8 mouse cellular contexts compared by ENCODE assay signal in the genomic region with DNA sequence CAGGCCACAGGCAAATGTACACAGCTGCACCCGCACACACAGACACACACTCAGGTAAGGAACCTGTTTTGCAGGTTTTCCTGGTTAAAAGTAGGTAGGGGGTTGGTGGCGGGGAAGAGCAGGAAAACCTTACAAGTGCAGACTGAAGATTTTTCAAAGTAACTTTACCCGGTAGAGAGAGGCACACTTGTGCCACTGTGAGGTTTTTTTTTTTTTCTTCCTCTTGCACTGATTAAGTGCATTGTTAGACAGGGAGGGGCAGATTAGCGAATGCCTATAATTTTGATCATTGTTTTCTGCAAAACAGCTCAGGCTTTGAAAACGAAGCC.
DNase-seq lines count a peak whose midpoint lies in the region; ATAC-seq and TF ChIP-seq lines count a peak whose summit lies in the region.

No protein-coding gene starts in this region.

- dilution Hi-C loops in CH12.LX (cut with MboI; ENCODE audit: extremely low pct_ligation_motif_present, extremely low pct_unique_long_range_greater_than_20kb, low sequenced_read_pairs): no loop called here

- H3K79me2 ChIP-seq in CH12.LX (replicated peaks; ENCODE audit: control insufficient read depth, extremely low read depth, insufficient read depth, poor library complexity, severe bottlenecking): no peaks in the 10 kb centered on the region

- TF ChIP-seq CTCF in CH12.LX (conservative IDR thresholded peaks at IDR 0.05 in 1 of 2, IDR thresholded peaks at IDR 0.05 in 1 of 2; ENCODE audit: low read depth in 2 of 2, low read length in 2 of 2): no peak

- 21% methylated on average over 5 of the region's 5 CpGs for WGBS in intestine, embryonic 15.5 days
- WGBS in lung, embryonic 15.5 days: 17% methylated on average over 5 of the region's 5 CpGs

- in situ Hi-C loops in CH12.LX (cut with MboI; ENCODE audit: low pct_ligation_motif_present, low pct_unique_long_range_greater_than_20kb, low sequenced_read_pairs): no loop called here

- H3K27me3 ChIP-seq in CH12.LX (replicated peaks): no peaks in the 10 kb centered on the region
- no peaks in the 10 kb centered on the region for H3K27me3 ChIP-seq in intestine, embryonic 15.5 days (replicated peaks)
- H3K27me3 ChIP-seq in lung, embryonic 15.5 days: no peaks in the 10 kb centered on the region

- TF ChIP-seq EP300 in CH12.LX (IDR thresholded peaks at IDR 0.05; ENCODE audit: low read length): no peak

- TF ChIP-seq POLR2A in CH12.LX (IDR thresholded peaks at IDR 0.05; ENCODE audit: low read depth, low read length): no peak

- H3K36me3 ChIP-seq in CH12.LX (replicated peaks in 1 of 2; ENCODE audit: control insufficient read depth in 1 of 2, insufficient read depth in 1 of 2, low read length in 1 of 2): no peaks in the 10 kb centered on the region
- no peaks in the 10 kb centered on the region for H3K36me3 ChIP-seq in intestine, embryonic 15.5 days
- no peaks in the 10 kb centered on the region for H3K36me3 ChIP-seq in lung, embryonic 15.5 days

- no peak overlapping the region for H3K4me3 ChIP-seq in CH12.LX (replicated peaks in 1 of 3; ENCODE audit: low read depth in 2 of 3, low read length in 2 of 3, poor library complexity in 1 of 3)
- H3K4me3 ChIP-seq in intestine, embryonic 15.5 days (replicated peaks): peak overlapping the region; percentile 25
- H3K4me3 ChIP-seq in lung, embryonic 15.5 days: peak overlapping the region; percentile 32

- no peak for DNase-seq in CH12.LX (ENCODE audit: extremely low read depth)
- DNase-seq in embryo, embryonic 11 days: peak; percentile 39
- DNase-seq in thymus, postnatal 0 days (ENCODE audit: low spot score): no peak

- peaks cover 6% of the 10 kb centered on the region for H3K9me3 ChIP-seq in CH12.LX (replicated peaks; ENCODE audit: low read length)
- no peaks in the 10 kb centered on the region for H3K9me3 ChIP-seq in intestine, embryonic 15.5 days
- no peaks in the 10 kb centered on the region for H3K9me3 ChIP-seq in lung, embryonic 15.5 days

- H3K27ac ChIP-seq in CH12.LX (ENCODE audit: insufficient read depth, low read depth): no peak overlapping the region
- H3K27ac ChIP-seq in intestine, embryonic 15.5 days: peak overlapping the region; percentile 69
- peak overlapping the region; percentile 88 for H3K27ac ChIP-seq in lung, embryonic 15.5 days

- peaks cover 8 to 44% of the 10 kb centered on the region in 2 experiments; a peak in 3 of 4 replicates for H3K4me1 ChIP-seq in CH12.LX (ENCODE audit: control insufficient read depth in 1 of 2, insufficient read depth in 2 of 2)
- H3K4me1 ChIP-seq in intestine, embryonic 15.5 days (replicated peaks): peaks cover 15% of the 10 kb centered on the region; the same call in 1 of the 2 replicates
- H3K4me1 ChIP-seq in lung, embryonic 15.5 days: peaks cover 19% of the 10 kb centered on the region

- peak; percentile 94 for ATAC-seq in intestine, embryonic 15.5 days
- ATAC-seq in lung, embryonic 15.5 days (ENCODE audit: borderline replicate concordance, extremely low read depth, low FRiP score, low TSS enrichment): peak; percentile 72; the same call in 1 of the 2 replicates
- no peak for ATAC-seq in megakaryocyte-erythroid progenitor cell, adult 5-6 weeks (replicated peaks; ENCODE audit: low FRiP score, low TSS enrichment, poor library complexity, severe bottlenecking)
- no peak for ATAC-seq in megakaryocyte progenitor cell, adult 5-6 weeks (replicated peaks; ENCODE audit: poor library complexity)
- ATAC-seq in erythroid progenitor cell, adult 5-6 weeks (replicated peaks; ENCODE audit: low FRiP score, poor library complexity, severe bottlenecking): no peak

- no peak for TF ChIP-seq RAD21 in CH12.LX (IDR thresholded peaks at IDR 0.05; ENCODE audit: low read depth, low read length)

- H3K4me2 ChIP-seq in CH12.LX (ENCODE audit: insufficient read depth, low read depth, poor library complexity, severe bottlenecking): peak overlapping the region; percentile 94
- peak overlapping the region; percentile 51 for H3K4me2 ChIP-seq in intestine, embryonic 15.5 days (replicated peaks)
- H3K4me2 ChIP-seq in lung, embryonic 15.5 days: peak overlapping the region; percentile 47

- H3K9ac ChIP-seq in CH12.LX (ENCODE audit: insufficient read depth, low read depth): no peak overlapping the region
- no peak overlapping the region for H3K9ac ChIP-seq in intestine, embryonic 15.5 days
- H3K9ac ChIP-seq in lung, embryonic 15.5 days: no peak overlapping the region

TF ChIP-seq in CH12.LX, 34 proteins besides CTCF, POLR2A, EP300 and RAD21:
- TF ChIP-seq ZNF384 (IDR thresholded peaks at IDR 0.05; ENCODE audit: low read depth, low read length) (peak; percentile 67; the same call in 1 of the 2 replicates), SMC3 (IDR thresholded peaks at IDR 0.05; ENCODE audit: low read depth, low read length) (no peak)

Comparison
In these comparisons a context has a peak if more than half of its experiments do, and no peak if none do; other contexts are left out.
1. H3K4me3 ChIP-seq: peak in intestine, embryonic 15.5 days (single experiment) and lung, embryonic 15.5 days (single experiment); none in CH12.LX (0 of 3).
2. ATAC-seq: peak in intestine, embryonic 15.5 days (single experiment) and lung, embryonic 15.5 days (single experiment); none in megakaryocyte-erythroid progenitor cell, adult 5-6 weeks (single experiment), megakaryocyte progenitor cell, adult 5-6 weeks (single experiment) and erythroid progenitor cell, adult 5-6 weeks (single experiment).
3. Peak in every context shown above with its lines, with median percentiles within 50 percentile points of each other: H3K4me2 ChIP-seq.